Mouse (Mus musculus): ENCODE data around the gene Ambp.

DNA sequence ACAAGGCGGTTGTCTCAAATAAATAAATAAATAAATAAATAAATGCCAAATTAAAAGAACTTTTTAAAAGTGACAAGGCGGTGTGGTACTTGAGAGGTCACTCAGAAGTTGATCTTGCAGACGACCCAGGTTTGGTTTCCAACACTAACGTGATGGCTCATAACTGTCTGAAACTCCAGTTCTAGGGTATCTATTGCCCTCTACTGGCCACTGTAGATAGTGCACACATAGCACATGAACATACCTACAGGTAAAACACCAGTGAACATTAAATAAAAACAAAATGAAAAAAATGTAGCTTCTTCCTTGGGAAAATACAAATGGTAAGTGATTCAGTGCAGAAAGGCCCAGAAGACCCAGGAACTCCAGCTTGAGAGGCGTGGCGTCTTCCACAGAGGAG, 7.3 kb downstream of the Ambp start:
- TF ChIP-seq CTCF (IDR thresholded peaks at IDR 0.05; ENCODE audit: borderline replicate concordance, insufficient read depth, low read length) (no peak), POLR2A (IDR thresholded peaks at IDR 0.05; ENCODE audit: low read depth, low read length) (no peak)
